Mouse (Mus musculus) bone marrow, adult 2 months (tissue): Measurements from ENCODE around the gene Ppil6. TPM values are rescaled to one million over a fixed set of nuclear protein-coding genes. Genes with fewer than 3 reads are reported as not detected.
A peak's percentile ranks its signal among the peaks of the same experiment; 100 is the strongest.

Experiments
- H3K27ac ChIP-seq: fragments of 200-500 bp; 2 replicates; pipeline ENCODE4 v1.5.1; 2012; ENCODE audit warnings: low read depth, mild to moderate bottlenecking, control low read depth, inconsistent platforms, low read length; ENCODE audit not compliant: control insufficient read depth, poor library complexity, insufficient read depth
- H3K4me1 ChIP-seq: fragments of 200-500 bp; 2 replicates; pipeline ENCODE4 v1.6.1; 2011; ENCODE audit warnings: low read length; ENCODE audit not compliant: control insufficient read depth, insufficient read depth
- H3K4me3 ChIP-seq: fragments of 200-500 bp; replicated peaks from 2 replicates; pipeline ENCODE3; 2011; ENCODE audit warnings: mild to moderate bottlenecking, low read depth, low read length, control low read depth; ENCODE audit not compliant: control insufficient read depth
- CTCF ChIP-seq: fragments of 200-500 bp; IDR thresholded peaks from 2 replicates; pipeline ENCODE4 v1.5.1; 2011; ENCODE audit warnings: low read length, control low read depth; ENCODE audit not compliant: control insufficient read depth, insufficient read depth
- POLR2A ChIP-seq: fragments of 200-500 bp; IDR thresholded peaks from 2 replicates; pipeline ENCODE4 v1.6.1; 2011; ENCODE audit warnings: low read depth, mild to moderate bottlenecking, control low read depth, low read length, borderline replicate concordance; ENCODE audit not compliant: control insufficient read depth
- WGBS: fragments of 180-500 bp; shearing (Covaris S2); methylation state at CpG from one replicate; pipeline ENCODE4 v1.1.7; 2018; 5-methylcytosine and 5-hydroxymethylcytosine counted together
- polyA plus RNA-seq: library from polyadenylated mRNA; stranded (reverse); fragments of >200 nt; gene quantifications from 2 replicates; pipeline ENCODE4 v1.2.4, GENCODE M21; 2011; ENCODE audit warnings: low replicate concordance; ENCODE audit not compliant: missing spikeins, insufficient read depth, insufficient read length

The Ppil6 gene
- polyA plus RNA-seq, 1 experiment: not detected

DNA sequence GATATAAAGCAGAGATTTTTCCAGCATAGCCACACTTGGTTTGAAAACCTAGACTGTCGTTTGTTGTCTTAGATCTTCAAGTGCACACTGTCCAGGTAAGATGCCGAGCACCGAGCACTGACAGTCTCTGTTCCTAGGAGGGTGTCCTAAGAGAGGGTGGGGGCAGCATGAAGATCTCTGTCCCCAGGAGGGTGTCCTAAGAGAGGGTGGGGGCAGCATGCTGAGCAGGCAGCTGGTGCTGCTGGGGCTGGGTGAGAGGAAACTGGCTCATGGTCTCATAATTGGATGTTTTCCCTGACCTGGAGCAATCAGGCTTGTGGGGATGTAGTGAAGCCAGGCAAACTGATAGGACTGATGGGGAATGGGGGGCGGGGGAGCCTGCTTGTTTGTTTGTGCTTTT is 30.2 kb upstream of the Ppil6 start:
- TF ChIP-seq CTCF (no peak), POLR2A (no peak)
- Histone ChIP-seq H3K4me1 (no peaks in the 10 kb centered on the region), H3K4me3 (no peak overlapping the region), H3K27ac (no peak overlapping the region)
- 84% methylated on average over 4 of the region's 4 CpGs for WGBS

DNA sequence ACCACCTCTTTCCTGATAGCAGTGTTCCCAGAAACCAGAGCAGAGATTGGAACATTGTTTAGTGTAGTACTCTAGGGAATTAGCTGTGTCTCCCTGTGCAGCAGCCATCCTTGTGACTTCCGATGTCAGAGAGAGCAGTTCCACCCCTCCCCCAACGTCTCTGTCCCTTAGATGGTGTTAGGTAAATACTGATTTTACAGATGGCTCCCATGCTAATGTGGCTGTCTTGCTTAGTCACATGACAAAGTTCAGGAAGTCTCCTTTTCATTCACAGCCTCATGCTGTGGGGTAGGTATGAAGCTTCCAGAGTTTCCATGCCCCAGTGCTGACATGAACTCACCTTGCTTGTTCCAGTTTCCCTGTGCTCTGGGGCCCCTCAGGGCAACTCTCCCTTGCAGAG is 29.7 kb upstream of the Ppil6 start:
- Histone ChIP-seq H3K27ac (no peak overlapping the region), H3K4me3 (no peak overlapping the region), H3K4me1 (no peaks in the 10 kb centered on the region)
- no peak for TF ChIP-seq CTCF
- TF ChIP-seq POLR2A: no peak
- 66% methylated on average over 2 of the region's 2 CpGs for WGBS

DNA sequence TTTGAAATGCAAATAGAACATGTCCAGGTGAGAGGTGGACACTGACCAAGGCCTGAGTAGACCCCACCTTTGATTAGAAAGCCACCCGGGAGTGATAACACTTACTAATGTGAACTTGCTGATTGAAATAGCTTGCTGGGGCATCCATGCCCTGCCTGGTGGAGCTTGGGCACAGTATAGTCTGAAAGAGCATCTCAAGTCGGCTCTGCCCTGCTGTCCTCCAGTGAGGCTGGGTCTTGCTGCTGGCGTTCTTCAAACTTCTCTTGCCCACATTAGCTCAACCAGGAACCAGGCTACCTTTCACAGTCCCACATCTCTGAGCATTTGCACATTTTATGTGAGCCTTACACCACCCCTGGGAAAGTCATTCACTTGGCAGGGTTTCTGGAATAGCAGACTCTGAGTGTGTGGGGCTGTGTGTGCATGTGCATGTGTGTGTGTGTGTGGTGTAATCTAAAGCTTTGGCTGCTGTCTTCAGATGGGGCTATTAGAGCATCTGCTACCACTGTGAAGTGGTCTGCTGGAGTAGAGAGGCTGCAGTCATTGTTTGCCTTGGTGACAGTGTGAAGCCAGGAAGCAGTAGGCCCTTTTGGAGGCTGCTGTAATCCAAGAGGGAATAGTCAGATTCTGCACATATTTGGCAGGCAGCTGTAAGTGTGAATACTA is 29.0 kb upstream of the Ppil6 start:
- 83% methylated on average over 3 of the region's 3 CpGs for WGBS
- TF ChIP-seq CTCF (no peak), POLR2A (no peak)
- H3K4me1 ChIP-seq: no peaks in the 10 kb centered on the region

DNA sequence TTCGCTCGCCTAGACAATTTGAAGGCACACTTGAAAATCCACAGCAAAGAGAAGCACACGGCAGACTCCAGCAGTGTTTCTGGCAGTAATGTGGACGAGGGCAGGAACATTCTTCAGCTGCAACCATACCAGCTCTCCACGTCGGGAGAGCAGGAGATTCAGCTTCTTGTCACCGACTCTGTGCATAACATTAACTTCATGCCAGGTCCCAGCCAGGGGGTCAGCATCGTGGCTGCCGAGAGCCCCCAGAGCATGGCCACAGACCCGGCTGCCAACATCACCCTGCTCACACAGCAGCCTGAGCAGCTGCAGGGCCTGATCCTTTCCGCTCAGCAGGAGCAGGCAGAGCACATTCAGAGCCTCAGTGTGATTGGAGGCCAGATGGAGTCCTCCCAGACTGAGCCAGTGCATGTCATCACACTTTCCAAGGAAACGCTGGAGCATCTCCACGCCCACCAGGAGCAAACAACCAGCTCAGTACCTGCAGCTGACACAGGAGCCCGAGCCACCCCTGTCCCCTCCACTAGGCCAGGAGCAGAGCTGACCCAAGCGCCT is 25.8 kb upstream of the Ppil6 start:
- Histone ChIP-seq H3K4me3 (no peak overlapping the region), H3K27ac (no peak overlapping the region), H3K4me1 (no peaks in the 10 kb centered on the region)
- WGBS: 90% methylated on average over 15 of the region's 15 CpGs
- TF ChIP-seq CTCF: no peak
- no peak for TF ChIP-seq POLR2A

More for the DNA sequence above, 29.0 kb upstream of the Ppil6 start:
- no peak overlapping the region for H3K4me3 ChIP-seq
- H3K27ac ChIP-seq: no peak overlapping the region

DNA sequence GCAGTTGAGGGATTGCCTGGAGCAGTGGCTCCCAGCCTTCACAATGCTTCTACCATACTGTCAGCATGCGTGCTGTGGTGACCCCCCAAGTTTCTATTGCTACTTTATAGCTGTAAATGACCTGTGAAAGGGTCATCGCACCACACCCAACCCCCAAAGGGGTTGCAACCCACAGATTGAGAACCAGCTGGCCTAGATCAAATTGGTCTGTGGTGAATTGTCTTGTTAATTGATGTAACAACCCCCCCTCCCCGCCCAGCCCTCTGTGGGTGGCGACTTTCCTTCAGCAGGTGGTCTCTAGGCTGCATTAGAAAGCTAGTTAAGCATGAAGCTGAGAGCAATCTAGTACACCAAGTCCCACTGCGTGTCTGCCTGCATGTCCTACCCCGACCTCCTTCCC is 22.9 kb upstream of the Ppil6 start:
- WGBS: 83% methylated on average over 6 of the region's 6 CpGs
- TF ChIP-seq POLR2A (no peak), CTCF (no peak)
- H3K4me1 ChIP-seq: no peaks in the 10 kb centered on the region
- H3K4me3 ChIP-seq: no peak overlapping the region
- H3K27ac ChIP-seq: no peak overlapping the region

- WGBS: 71% methylated on average over 3 of the region's 3 CpGs
- H3K4me1 ChIP-seq: peaks cover 2% of the 10 kb centered on the region; the same call in 1 of the 2 replicates
- no peak overlapping the region for H3K27ac ChIP-seq
- TF ChIP-seq POLR2A: no peak
- TF ChIP-seq CTCF: no peak
- H3K4me3 ChIP-seq: no peak overlapping the region
Observed at GRCm38 (mm10) chr10:41470693-41471092, 19.5 kb upstream of the Ppil6 start.

DNA sequence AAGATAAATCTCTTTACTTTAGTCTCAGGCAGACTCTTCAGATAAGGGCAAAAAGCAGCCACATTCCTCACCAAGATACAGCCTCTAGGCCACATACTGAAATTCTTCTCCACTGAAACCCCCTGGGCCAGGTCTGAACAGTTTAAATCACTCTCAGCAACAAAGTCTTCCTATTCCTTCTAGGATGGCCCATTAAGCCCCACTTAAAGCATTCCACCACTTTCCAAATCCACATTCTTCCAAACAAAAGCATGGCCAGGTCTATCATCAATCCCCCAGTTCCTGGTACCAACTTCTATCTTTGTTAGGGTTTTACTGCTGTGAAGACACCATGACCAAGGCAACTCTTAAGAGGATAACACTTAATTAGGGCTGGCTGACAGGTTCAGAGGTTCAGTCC is 17.7 kb upstream of the Ppil6 start:
- peaks cover 2% of the 10 kb centered on the region; the same call in 1 of the 2 replicates for H3K4me1 ChIP-seq
- H3K4me3 ChIP-seq: no peak overlapping the region
- no peak overlapping the region for H3K27ac ChIP-seq
- TF ChIP-seq POLR2A: no peak
- no peak for TF ChIP-seq CTCF

DNA sequence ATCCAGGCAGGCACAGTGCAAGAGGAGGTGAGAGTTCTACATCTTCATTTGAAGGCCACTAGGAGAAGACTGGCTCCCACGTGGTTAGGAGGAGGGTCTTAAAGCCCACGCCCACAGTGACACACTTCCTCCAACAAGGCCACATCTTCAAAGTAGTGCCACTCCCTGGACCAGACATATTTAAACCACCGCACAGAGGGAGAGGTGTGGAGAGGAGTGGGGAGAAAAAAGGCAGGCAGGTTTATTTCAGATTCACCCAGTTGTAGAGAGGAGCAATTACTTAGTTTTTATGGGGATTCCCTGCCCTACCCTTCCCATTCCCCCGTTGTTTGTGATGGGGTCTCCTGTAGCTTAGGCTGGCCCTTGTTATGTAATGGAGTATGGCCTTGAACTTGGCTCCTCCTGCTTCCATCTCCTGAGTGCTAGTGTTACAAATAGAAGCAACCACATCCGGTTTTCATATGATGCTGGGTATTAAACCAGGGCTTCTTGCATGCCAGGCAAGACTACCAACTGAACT is 17.2 kb upstream of the Ppil6 start:
- Histone ChIP-seq H3K4me3 (no peak overlapping the region), H3K27ac (peak overlapping the region; percentile 36; the same call in 1 of the 2 replicates), H3K4me1 (peaks cover 2% of the 10 kb centered on the region; the same call in 1 of the 2 replicates)
- 27% methylated on average over 5 of the region's 5 CpGs for WGBS
- no peak for TF ChIP-seq CTCF
- TF ChIP-seq POLR2A: no peak
